Mouse (Mus musculus): ENCODE measurements around the gene Dhps. TPM values are rescaled to one million over a fixed set of nuclear protein-coding genes. Genes with fewer than 3 reads are reported as not detected.

Dhps gene
- total RNA-seq, 1 experiment, result 63.1 TPM

DNA sequence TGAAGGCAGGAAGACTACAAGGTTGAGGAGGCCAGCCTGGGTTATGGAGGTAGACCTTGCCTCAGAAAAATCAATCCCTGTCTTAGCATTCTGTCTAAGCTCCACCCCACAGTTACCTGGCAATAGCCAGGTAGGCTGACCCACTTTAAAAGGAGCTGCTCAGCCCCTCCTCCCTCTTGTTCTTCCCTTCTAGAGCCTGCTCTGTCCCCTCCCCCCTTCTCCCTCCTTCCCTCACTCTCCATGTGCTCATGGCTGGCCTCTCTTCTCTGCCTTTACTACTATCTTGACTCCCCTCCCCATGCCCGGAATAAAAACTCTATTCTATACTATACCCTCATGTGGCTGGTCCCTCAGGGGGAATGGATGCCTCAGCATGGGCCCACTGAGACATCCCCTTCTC lies 37.7 kb upstream of the Dhps start:
- H3K9ac ChIP-seq (ENCODE audit: insufficient read depth, low read depth, low read length, poor library complexity, severe bottlenecking), result peak overlapping the region; percentile 55; the same call in 1 of the 2 replicates
- no peak overlapping the region; the same call in 1 of the 2 replicates for H3K27ac ChIP-seq (ENCODE audit: insufficient read depth, low read depth, low read length, poor library complexity, severe bottlenecking)
- peaks cover 0 to 9% of the 10 kb centered on the region in 2 experiments; a peak in 2 of 4 replicates for H3K4me1 ChIP-seq (ENCODE audit: control insufficient read depth in 2 of 2, insufficient read depth in 2 of 2, low read length in 2 of 2, poor library complexity in 1 of 2)
- no peaks in the 10 kb centered on the region for H3K9me3 ChIP-seq (ENCODE audit: control insufficient read depth, insufficient read depth, low read depth, low read length)
- no peak for TF ChIP-seq HCFC1 (IDR thresholded peaks at IDR 0.05; ENCODE audit: borderline replicate concordance, insufficient read depth, low read length)
- no peak for TF ChIP-seq MAFK (IDR thresholded peaks at IDR 0.05; ENCODE audit: insufficient read depth, low read depth, low read length)
- no peak for TF ChIP-seq ZNF384 (IDR thresholded peaks at IDR 0.05; ENCODE audit: low read depth, low read length)
- no peak for TF ChIP-seq ZC3H11A (IDR thresholded peaks at IDR 0.05; ENCODE audit: borderline replicate concordance, low read depth, low read length)
- TF ChIP-seq CHD2 (IDR thresholded peaks at IDR 0.05; ENCODE audit: low read depth, low read length), result no peak
- in situ Hi-C loops (cut with MboI; ENCODE audit: low sequenced_read_pairs in 2 of 2, unreplicated experiment in 2 of 2), result no loop called here
- H3K4me3 ChIP-seq (ENCODE audit: insufficient read depth in 1 of 2, low read depth in 1 of 2, low read length in 2 of 2, poor library complexity in 1 of 2, severe bottlenecking in 1 of 2), result peak overlapping the region in 1 of 2 experiments; percentile 47; a peak in 1 of 4 replicates
- DNase-seq (ENCODE audit: low read depth, low spot score), result no peak
- peaks cover 26% of the 10 kb centered on the region for H3K36me3 ChIP-seq (ENCODE audit: control insufficient read depth, insufficient read depth, low read length, poor library complexity, severe bottlenecking)

DNA sequence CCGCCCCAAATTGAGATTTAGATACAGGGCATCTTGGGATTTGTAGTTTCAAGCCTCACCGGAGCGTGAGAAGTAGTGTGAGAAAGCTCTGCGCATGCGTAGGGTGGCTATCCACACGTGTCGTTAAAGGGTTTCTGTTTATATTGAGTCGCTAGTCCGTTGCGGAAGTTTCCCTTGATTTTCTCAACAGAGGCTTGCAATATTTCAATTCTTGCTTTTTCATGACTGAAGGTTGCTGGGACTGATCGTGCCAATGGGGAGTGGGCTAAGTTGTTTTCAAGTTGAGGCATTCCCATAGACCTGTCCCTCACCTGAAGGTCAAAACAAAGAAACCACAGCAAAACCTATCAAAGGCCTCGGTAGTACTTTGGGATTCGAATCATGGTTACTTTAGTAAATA lies 36.8 kb upstream of the Dhps start:
- Histone ChIP-seq H3K4me1 (ENCODE audit: control insufficient read depth in 2 of 2, insufficient read depth in 2 of 2, low read length in 2 of 2, poor library complexity in 1 of 2) (peaks cover 0 to 4% of the 10 kb centered on the region in 2 experiments; a peak in 2 of 4 replicates), H3K9ac (ENCODE audit: insufficient read depth, low read depth, low read length, poor library complexity, severe bottlenecking) (peak overlapping the region; percentile 99; the same call in 1 of the 2 replicates), H3K27ac (ENCODE audit: insufficient read depth, low read depth, low read length, poor library complexity, severe bottlenecking) (no peak overlapping the region; the same call in 1 of the 2 replicates), H3K36me3 (ENCODE audit: control insufficient read depth, insufficient read depth, low read length, poor library complexity, severe bottlenecking) (peaks cover 17% of the 10 kb centered on the region), H3K4me3 (ENCODE audit: insufficient read depth in 1 of 2, low read depth in 1 of 2, low read length in 2 of 2, poor library complexity in 1 of 2, severe bottlenecking in 1 of 2) (peak overlapping the region; percentile 77 to 96), H3K9me3 (ENCODE audit: control insufficient read depth, insufficient read depth, low read depth, low read length) (no peaks in the 10 kb centered on the region)
- peak; percentile 87 for DNase-seq (ENCODE audit: low read depth, low spot score)
- peak; percentile 89 for TF ChIP-seq HCFC1 (IDR thresholded peaks at IDR 0.05; ENCODE audit: borderline replicate concordance, insufficient read depth, low read length)
- no peak for TF ChIP-seq ZC3H11A (IDR thresholded peaks at IDR 0.05; ENCODE audit: borderline replicate concordance, low read depth, low read length)
- in situ Hi-C loops (cut with MboI; ENCODE audit: low sequenced_read_pairs in 2 of 2, unreplicated experiment in 2 of 2), result no loop called here

DNA sequence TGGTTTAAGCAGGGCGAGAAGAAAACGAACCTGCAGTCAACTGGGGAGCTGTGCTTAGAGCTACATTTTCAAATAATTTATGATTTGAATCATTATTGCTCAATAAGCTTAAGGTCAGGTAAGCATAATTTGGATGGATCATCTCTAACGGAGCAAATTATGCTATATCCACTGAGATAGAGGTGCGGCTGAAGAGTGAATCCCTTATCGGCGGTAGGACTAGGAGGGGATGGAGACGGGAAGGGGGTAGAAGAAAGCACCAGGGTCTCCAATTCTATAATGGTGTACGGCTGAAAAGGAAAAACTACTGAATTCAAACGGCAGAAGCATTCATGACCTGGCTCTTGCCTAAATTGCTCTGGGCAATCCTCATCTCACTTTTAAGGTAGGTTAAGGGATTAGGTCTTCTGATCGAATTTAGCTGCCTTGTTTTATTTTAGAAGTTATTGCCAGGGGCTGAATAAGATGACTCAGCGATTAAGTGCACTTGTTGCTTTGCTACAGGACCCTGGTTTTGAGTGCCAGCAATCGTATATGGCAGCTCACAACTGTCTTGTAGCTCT lies 36.3 kb upstream of the Dhps start:
- in situ Hi-C loops (cut with MboI; ENCODE audit: low sequenced_read_pairs in 2 of 2, unreplicated experiment in 2 of 2), result no loop called here
- H3K36me3 ChIP-seq (ENCODE audit: control insufficient read depth, insufficient read depth, low read length, poor library complexity, severe bottlenecking), result peaks cover 17% of the 10 kb centered on the region
- peak overlapping the region; percentile 77 to 96 for H3K4me3 ChIP-seq (ENCODE audit: insufficient read depth in 1 of 2, low read depth in 1 of 2, low read length in 2 of 2, poor library complexity in 1 of 2, severe bottlenecking in 1 of 2)

DNA sequence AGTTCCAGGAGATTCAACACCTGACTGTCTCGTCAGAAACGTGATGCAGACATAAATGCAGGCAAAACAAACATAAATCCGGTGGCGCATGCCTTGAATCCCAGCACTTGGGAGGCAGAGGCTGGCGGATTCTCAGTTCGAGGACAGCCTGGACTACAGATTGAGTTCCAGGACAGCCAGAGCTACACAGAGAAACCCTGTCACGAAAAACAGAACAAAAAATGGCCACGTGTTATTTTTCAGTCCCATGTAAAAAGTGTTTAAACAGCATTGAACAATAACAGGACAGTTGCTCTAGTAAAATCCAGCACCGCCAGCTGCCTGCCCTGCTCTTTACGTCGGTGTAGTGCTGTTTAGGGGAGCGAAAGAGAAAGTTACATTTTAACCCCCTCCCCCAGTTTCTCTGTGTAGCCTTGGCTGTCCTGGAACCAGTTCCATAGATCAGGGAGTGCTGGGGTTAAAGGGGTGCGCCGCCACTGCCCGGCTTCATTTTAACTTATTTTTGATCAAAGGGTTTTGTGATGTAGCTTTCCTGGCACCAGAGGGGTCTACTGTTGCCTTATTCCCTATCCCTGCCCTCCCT lies 35.7 kb upstream of the Dhps start:
- TF ChIP-seq ZC3H11A (IDR thresholded peaks at IDR 0.05; ENCODE audit: borderline replicate concordance, low read depth, low read length) (no peak), MAFK (IDR thresholded peaks at IDR 0.05; ENCODE audit: insufficient read depth, low read depth, low read length) (no peak)
- H3K9ac ChIP-seq (ENCODE audit: insufficient read depth, low read depth, low read length, poor library complexity, severe bottlenecking), result peak overlapping the region; percentile 99
- peaks cover 19% of the 10 kb centered on the region for H3K36me3 ChIP-seq (ENCODE audit: control insufficient read depth, insufficient read depth, low read length, poor library complexity, severe bottlenecking)
- in situ Hi-C loops (cut with MboI; ENCODE audit: low sequenced_read_pairs in 2 of 2, unreplicated experiment in 2 of 2), result no loop called here
- no peaks in the 10 kb centered on the region for H3K9me3 ChIP-seq (ENCODE audit: control insufficient read depth, insufficient read depth, low read depth, low read length)
- H3K4me1 ChIP-seq (ENCODE audit: control insufficient read depth in 2 of 2, insufficient read depth in 2 of 2, low read length in 2 of 2, poor library complexity in 1 of 2), result peaks cover 0 to 9% of the 10 kb centered on the region in 2 experiments; a peak in 2 of 4 replicates
- H3K4me3 ChIP-seq (ENCODE audit: insufficient read depth in 1 of 2, low read depth in 1 of 2, low read length in 2 of 2, poor library complexity in 1 of 2, severe bottlenecking in 1 of 2), result peak overlapping the region; percentile 77 to 96
- no peak for DNase-seq (ENCODE audit: low read depth, low spot score)
- H3K27ac ChIP-seq (ENCODE audit: insufficient read depth, low read depth, low read length, poor library complexity, severe bottlenecking), result peak overlapping the region; percentile 90

More for the DNA sequence above, 36.3 kb upstream of the Dhps start:
- Histone ChIP-seq H3K9me3 (ENCODE audit: control insufficient read depth, insufficient read depth, low read depth, low read length) (no peaks in the 10 kb centered on the region), H3K9ac (ENCODE audit: insufficient read depth, low read depth, low read length, poor library complexity, severe bottlenecking) (peak overlapping the region; percentile 99), H3K27ac (ENCODE audit: insufficient read depth, low read depth, low read length, poor library complexity, severe bottlenecking) (peak overlapping the region; percentile 90), H3K4me1 (ENCODE audit: control insufficient read depth in 2 of 2, insufficient read depth in 2 of 2, low read length in 2 of 2, poor library complexity in 1 of 2) (peaks cover 0 to 6% of the 10 kb centered on the region in 2 experiments; a peak in 2 of 4 replicates)
- TF ChIP-seq ZNF384 (IDR thresholded peaks at IDR 0.05; ENCODE audit: low read depth, low read length), result no peak
- TF ChIP-seq ZC3H11A (IDR thresholded peaks at IDR 0.05; ENCODE audit: borderline replicate concordance, low read depth, low read length), result no peak
- no peak for TF ChIP-seq CHD2 (IDR thresholded peaks at IDR 0.05; ENCODE audit: low read depth, low read length)
- peak; percentile 85 for TF ChIP-seq MAFK (IDR thresholded peaks at IDR 0.05; ENCODE audit: insufficient read depth, low read depth, low read length)
- no peak for DNase-seq (ENCODE audit: low read depth, low spot score)
